Mouse (Mus musculus) ES-E14 (cell line): Measurements from ENCODE around the gene Ankrd13a. TPM values are rescaled to one million over a fixed set of nuclear protein-coding genes. Genes with fewer than 3 reads are reported as not detected.
"Not testable (repeated sequence)": the region's sequence is repeated elsewhere in the genome, so short reads cannot be mapped to it uniquely, and the experiment has no call there.

Source experiments
- DNase-seq: peaks from one replicate; pipeline ENCODE4 v3.0.0-alpha.2; 2013; ENCODE audit warnings: low read depth, low spot score
- H3K27ac ChIP-seq: 2 replicates; pipeline ENCODE4 v1.5.1; 2012; ENCODE audit warnings: low read depth, mild to moderate bottlenecking, low read length, moderate library complexity, mixed read lengths; ENCODE audit not compliant: poor library complexity, insufficient read depth, severe bottlenecking
- H3K36me3 ChIP-seq: 2 replicates; pipeline ENCODE4 v1.6.1; 2012; ENCODE audit warnings: mild to moderate bottlenecking, low read length, moderate library complexity, mixed read lengths; ENCODE audit not compliant: control insufficient read depth, poor library complexity, insufficient read depth, severe bottlenecking
- H3K4me1 ChIP-seq, 2 experiments: fragments of 150-350 bp in 1 of 2; sonication (generic) in 1 of 2; 2 replicates each; pipeline ENCODE4 v1.6.1; 2012; ENCODE audit warnings: low read length in 2 of 2, mild to moderate bottlenecking in 1 of 2, mixed read lengths in 1 of 2; ENCODE audit not compliant: control insufficient read depth in 2 of 2, insufficient read depth in 2 of 2, poor library complexity in 1 of 2
- H3K4me3 ChIP-seq, 2 experiments: fragments of 150-350 bp in 1 of 2; sonication (generic) in 1 of 2; 2 replicates each; pipeline ENCODE4 v1.5.1; 2012; ENCODE audit warnings: low read length in 2 of 2, low read depth in 1 of 2, mild to moderate bottlenecking in 1 of 2, mixed read lengths in 1 of 2; ENCODE audit not compliant: insufficient read depth in 1 of 2, poor library complexity in 1 of 2, severe bottlenecking in 1 of 2
- H3K9ac ChIP-seq: 2 replicates; pipeline ENCODE4 v1.6.1; 2012; ENCODE audit warnings: low read depth, mild to moderate bottlenecking, low read length, mixed read lengths; ENCODE audit not compliant: poor library complexity, insufficient read depth, severe bottlenecking
- H3K9me3 ChIP-seq: fragments of 150-350 bp; sonication (generic); 2 replicates; pipeline ENCODE4 v1.6.1; 2012; ENCODE audit warnings: low read depth, mild to moderate bottlenecking, low read length; ENCODE audit not compliant: control insufficient read depth, insufficient read depth
- CHD2 ChIP-seq: IDR thresholded peaks from 2 replicates; pipeline ENCODE4 v1.6.1; 2014; ENCODE audit warnings: mild to moderate bottlenecking, low read depth, low read length, inconsistent platforms
- HCFC1 ChIP-seq: IDR thresholded peaks from 2 replicates; pipeline ENCODE4 v1.6.1; 2012; ENCODE audit warnings: low read length, inconsistent platforms, borderline replicate concordance; ENCODE audit not compliant: insufficient read depth
- MAFK ChIP-seq: IDR thresholded peaks from 2 replicates; pipeline ENCODE4 v1.6.1; 2014; ENCODE audit warnings: mild to moderate bottlenecking, low read depth, low read length, inconsistent platforms; ENCODE audit not compliant: insufficient read depth
- ZC3H11A ChIP-seq: IDR thresholded peaks from 2 replicates; pipeline ENCODE4 v1.6.1; 2012; ENCODE audit warnings: low read depth, mild to moderate bottlenecking, inconsistent platforms, low read length, borderline replicate concordance
- ZNF384 ChIP-seq: IDR thresholded peaks from 2 replicates; pipeline ENCODE4 v1.6.1; 2012; ENCODE audit warnings: low read depth, low read length, inconsistent platforms
- in situ Hi-C, 2 experiments: fragments of 600-800 bp; cut with MboI; formaldehyde crosslinking; loops; one replicate each; pipeline ENCODE4 v1.15.1; 2025; ENCODE audit warnings: low sequenced_read_pairs in 2 of 2, inconsistent platforms in 1 of 2; ENCODE audit not compliant: unreplicated experiment in 2 of 2
- total RNA-seq: library from RNA; depleted of rRNA; stranded (reverse); fragments of 300-350 nt; gene quantifications from 2 replicates; pipeline ENCODE4 v1.2.3, GENCODE M21; 2012; rRNA removed

Gene Ankrd13a
- total RNA-seq, 1 experiment, result 66.4 TPM

DNA sequence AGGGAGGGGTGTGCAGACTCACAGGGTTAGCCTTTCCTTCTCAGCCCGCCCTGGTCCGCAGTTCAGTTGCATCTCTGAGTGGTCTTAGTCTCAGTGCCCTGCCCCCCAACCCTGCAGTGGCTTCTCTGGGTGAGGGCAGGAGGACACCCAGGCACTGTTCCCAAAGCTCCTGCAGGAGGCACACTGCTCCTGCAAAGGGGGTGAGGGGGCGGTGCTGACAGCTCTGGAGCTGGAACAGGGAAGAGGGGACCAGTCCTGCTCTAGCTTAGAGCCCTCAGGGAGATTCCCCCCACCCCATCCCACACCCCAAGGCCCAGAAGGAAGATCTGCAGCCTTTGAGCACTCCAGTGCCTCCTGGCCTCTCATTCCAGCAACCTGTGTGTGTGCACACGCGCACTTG is 68.2 kb downstream of the Ankrd13a start:
- DNase-seq, result no peak
- H3K4me3 ChIP-seq, result no peak overlapping the region
- H3K36me3 ChIP-seq, result no peaks in the 10 kb centered on the region
- in situ Hi-C loops, result no loop called here
- TF ChIP-seq ZNF384, result no peak
- no peak for TF ChIP-seq CHD2
- TF ChIP-seq MAFK, result no peak
- no peak for TF ChIP-seq ZC3H11A
- no peak for TF ChIP-seq HCFC1
- H3K9ac ChIP-seq, result no peak overlapping the region
- no peaks in the 10 kb centered on the region for H3K9me3 ChIP-seq
- H3K4me1 ChIP-seq, result peaks cover 0 to 16% of the 10 kb centered on the region in 2 experiments; a peak in 1 of 4 replicates
- no peak overlapping the region for H3K27ac ChIP-seq

GRCm38 (mm10) chr5:114844371-114844770 is 69.9 kb downstream of the Ankrd13a start:
- H3K27ac ChIP-seq, DNase-seq, in situ Hi-C loops: not testable (repeated sequence)

DNA sequence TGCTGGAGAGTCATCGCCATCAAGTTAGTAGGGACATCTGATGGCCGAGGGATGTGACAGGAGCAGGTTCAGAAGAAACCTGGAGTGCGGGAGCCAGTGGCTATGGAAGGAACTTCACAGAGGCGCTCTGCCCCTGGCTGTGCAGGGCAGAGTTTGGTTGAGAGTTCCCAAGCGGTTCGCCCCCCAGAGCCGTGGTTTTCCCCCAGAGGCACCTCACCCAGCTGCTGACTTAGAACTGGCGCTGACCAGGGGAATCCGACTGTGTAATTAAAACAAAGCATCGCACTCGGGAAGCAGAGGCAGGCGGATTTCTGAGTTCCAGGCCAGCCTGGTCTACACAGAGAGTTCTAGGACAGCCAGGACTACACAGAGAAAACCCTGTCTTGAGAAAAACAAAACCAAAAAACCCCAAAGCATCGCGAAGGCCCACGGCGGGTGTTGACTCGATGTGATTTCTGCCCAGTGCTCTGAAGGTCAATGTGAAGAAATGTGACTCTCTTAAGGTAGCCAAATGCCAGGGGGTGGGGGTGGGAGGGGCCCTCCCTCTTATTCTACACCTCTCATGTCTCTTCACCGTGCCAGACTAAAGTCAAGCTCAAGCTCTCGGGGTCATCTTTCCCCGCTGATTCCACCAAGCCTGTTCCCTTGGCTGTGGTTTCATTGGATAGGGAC is 77.2 kb downstream of the Ankrd13a start:
- TF ChIP-seq ZNF384, result no peak
- TF ChIP-seq CHD2, result no peak
- no peak for TF ChIP-seq ZC3H11A
- no peak for TF ChIP-seq MAFK
- TF ChIP-seq HCFC1, result no peak

More at GRCm38 (mm10) chr5:114844371-114844770, 69.9 kb downstream of the Ankrd13a start:
- not testable (repeated sequence) for H3K9me3 ChIP-seq, H3K9ac ChIP-seq, H3K4me3 ChIP-seq, H3K36me3 ChIP-seq
- H3K4me1 ChIP-seq, result peaks cover 0 to 16% of the 10 kb centered on the region in 2 experiments; a peak in 1 of 4 replicates

GRCm38 (mm10) chr5:114853364-114853763 is 78.9 kb downstream of the Ankrd13a start, which contains the start of gene 4930519G04Rik:
Gene 4930519G04Rik (plus strand): TSS chr5:114853664.
- H3K4me1 ChIP-seq, H3K4me3 ChIP-seq, H3K36me3 ChIP-seq, H3K9ac ChIP-seq, H3K27ac ChIP-seq, in situ Hi-C loops, DNase-seq, H3K9me3 ChIP-seq: not testable (repeated sequence)

More for the DNA sequence above, 77.2 kb downstream of the Ankrd13a start:
- in situ Hi-C loops, result no loop called here
- H3K9me3 ChIP-seq, result no peaks in the 10 kb centered on the region
- no peak overlapping the region for H3K9ac ChIP-seq
- peaks cover 0 to 6% of the 10 kb centered on the region in 2 experiments; a peak in 1 of 4 replicates for H3K4me1 ChIP-seq
- no peak overlapping the region for H3K4me3 ChIP-seq
- H3K27ac ChIP-seq, result no peak overlapping the region
- no peaks in the 10 kb centered on the region for H3K36me3 ChIP-seq
- DNase-seq, result no peak

Other genes starting within 250 kb of the Ankrd13a start
- 1.2 and 2.2 TPM in 2 replicates for gene Fam222a, start 206.7 kb upstream of the Ankrd13a start, total RNA-seq
- gene Trpv4, start 116.3 kb upstream of the Ankrd13a start, total RNA-seq, result 1.4 and 3.5 TPM in 2 replicates
- 15.6 and 17.2 TPM in 2 replicates for gene Gltp, start 83.7 kb upstream of the Ankrd13a start, total RNA-seq
- gene Tchp, start 66.9 kb upstream of the Ankrd13a start, total RNA-seq, result 20.6 and 33.8 TPM in 2 replicates
- 29.8 and 30.3 TPM in 2 replicates for gene Git2, start 840 bp downstream of the Ankrd13a start, total RNA-seq
- 103 and 139 TPM in 2 replicates for gene 1500011B03Rik, start 48.8 kb downstream of the Ankrd13a start, total RNA-seq
- gene 4930519G04Rik, start 79.0 kb downstream of the Ankrd13a start, total RNA-seq, result not detected in 2 replicates
- gene Gm9936, start 84.0 kb downstream of the Ankrd13a start, total RNA-seq, result 0.05 TPM in 1 of 2 replicates, not detected in the other
- gene Oasl2, start 122.3 kb downstream of the Ankrd13a start, total RNA-seq, result 0.85 and 1.1 TPM in 2 replicates
- gene Oasl1, start 148.6 kb downstream of the Ankrd13a start, total RNA-seq, result 0.27 and 0.95 TPM in 2 replicates
- 16.7 and 24.4 TPM in 2 replicates for gene 2210016L21Rik, start 167.5 kb downstream of the Ankrd13a start, total RNA-seq
- gene Hnf1a, start 196.4 kb downstream of the Ankrd13a start, total RNA-seq, result 2.0 and 4.5 TPM in 2 replicates
- gene Sppl3, start 236.5 kb downstream of the Ankrd13a start, total RNA-seq, result 56.1 and 72.5 TPM in 2 replicates